Mouse (Mus musculus) spleen, postnatal 10 days (tissue): ENCODE measurements around the gene Dnal4.

Source experiments
- DNase-seq, 2 experiments: peaks; one replicate each; pipeline ENCODE4 v3.0.0; 2021 to 2022; ENCODE audit warnings: low spot score in 2 of 2

The Dnal4 gene

GRCm38 (mm10) chr15:79763601-79764246 is 13.9 kb downstream of the Dnal4 start:
- DNase-seq: no peak

DNA sequence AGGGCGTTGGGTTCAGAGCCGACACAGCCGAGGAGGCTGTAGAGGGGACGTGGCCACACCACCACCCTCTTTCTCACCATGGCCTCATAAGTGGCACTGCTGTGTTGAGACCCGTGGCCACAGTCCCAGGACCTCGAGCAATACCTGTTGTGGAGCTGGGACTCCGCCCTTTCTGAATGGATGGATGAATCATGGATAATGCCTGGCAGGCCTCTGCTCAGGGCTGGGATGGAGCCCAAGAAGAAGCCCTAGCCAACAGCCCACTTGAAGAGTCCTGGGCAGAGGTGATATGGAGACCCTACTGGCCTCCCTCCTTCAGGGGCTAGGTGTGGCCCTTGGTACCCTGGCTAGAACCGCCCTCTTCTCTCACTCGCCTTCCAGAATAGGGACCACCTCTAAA is 14.6 kb downstream of the Dnal4 start:
- no peak for DNase-seq

DNA sequence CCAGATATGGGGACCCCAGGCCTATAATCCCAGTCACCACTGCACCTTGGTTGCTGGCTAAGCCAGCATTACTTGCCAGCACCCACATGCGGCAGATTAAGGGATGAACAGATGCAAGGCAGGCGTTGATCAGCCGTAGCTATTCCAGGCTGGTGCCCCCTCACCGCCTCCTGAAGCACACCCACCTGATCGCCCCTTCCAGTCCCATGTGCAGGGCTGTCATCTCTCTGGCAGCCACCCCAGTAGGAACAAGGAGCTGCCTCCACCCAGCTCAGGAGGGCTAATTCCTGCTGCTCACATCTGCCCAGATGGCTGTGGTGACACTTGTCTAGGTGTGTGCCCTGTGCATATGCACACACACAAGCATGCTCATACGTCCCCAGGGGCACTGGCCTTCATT is 16.7 kb downstream of the Dnal4 start:
- DNase-seq: no peak

DNA sequence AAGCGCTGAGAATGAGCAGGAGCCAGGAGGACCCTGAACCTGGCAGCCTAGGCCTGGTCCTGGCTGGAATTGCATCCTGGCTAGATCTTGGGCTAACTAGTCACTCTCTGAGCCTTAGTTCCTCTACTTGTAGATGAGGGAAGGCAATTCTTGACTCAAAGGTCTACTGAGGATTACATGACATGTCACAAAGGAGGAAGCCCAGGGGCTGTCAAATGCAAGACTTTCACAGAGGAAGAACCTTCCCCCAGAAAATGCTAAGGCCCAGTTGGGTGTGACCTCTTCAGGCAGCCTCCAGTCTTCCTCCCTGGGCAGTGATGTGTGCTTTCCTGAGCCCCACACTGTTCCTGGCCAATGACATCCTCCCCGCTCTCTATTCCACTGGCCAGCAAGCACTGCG is 20.5 kb downstream of the Dnal4 start:
- DNase-seq: no peak

- no peak for DNase-seq
Measured at GRCm38 (mm10) chr15:79755977-79756625, 21.5 kb downstream of the Dnal4 start.

DNA sequence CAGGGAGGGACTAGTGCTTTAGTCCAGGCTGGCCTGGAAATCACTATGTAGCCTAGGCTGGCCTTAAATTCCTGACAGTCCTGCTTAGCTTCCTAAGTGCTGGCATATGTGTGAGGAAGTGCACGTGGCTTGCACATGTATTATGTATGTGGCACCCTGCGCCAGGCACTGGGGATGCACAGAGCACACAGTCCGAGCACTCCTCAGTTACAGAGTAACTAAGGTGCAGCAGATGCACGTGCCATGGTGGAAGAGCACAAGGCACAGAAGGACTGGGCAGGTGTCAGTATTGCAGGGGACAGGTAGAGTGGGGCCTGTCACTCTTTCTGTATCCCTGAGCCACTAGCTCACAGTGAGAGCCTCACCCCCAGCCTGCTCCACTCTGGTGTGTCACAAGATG is 22.5 kb downstream of the Dnal4 start:
- no peak for DNase-seq

- no peak for DNase-seq
Measured at GRCm38 (mm10) chr15:79753873-79754272, 23.8 kb downstream of the Dnal4 start.

GRCm38 (mm10) chr15:79753420-79753752 is 24.3 kb downstream of the Dnal4 start:
- DNase-seq: no peak

DNA sequence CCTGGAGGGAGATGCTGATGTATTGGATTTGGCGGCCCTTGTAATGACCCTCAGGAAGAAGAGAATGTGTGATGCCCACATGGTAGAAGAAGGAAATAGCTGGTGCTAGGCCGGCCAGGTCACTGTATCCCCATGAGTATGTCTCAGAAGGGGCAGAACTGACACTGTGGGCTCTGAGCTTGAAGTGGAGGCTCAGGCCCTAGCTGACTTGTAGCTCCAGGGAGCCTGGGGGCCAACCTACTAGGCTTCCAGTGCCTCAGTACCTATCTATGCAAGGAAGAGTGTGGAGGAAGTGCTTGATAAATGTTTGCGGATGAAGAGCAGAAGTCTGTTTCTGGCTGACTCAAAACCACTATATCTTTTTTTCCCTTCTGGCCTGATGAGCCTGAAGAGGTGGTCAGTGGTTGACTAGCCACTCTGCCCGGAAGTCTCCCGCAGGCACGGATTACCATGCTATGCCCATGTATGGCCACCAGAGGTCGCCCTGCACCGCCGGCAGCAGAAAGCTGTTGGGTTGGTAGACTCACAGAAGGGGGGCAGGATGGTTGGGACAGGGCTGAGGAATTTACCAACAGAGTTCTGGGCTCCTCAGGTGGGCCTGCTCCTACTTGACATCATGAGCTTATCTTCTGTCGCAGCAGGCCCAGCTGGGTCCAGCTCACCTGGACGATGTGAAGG is 24.8 kb downstream of the Dnal4 start:
- peak; percentile 70 to 79 for DNase-seq

DNA sequence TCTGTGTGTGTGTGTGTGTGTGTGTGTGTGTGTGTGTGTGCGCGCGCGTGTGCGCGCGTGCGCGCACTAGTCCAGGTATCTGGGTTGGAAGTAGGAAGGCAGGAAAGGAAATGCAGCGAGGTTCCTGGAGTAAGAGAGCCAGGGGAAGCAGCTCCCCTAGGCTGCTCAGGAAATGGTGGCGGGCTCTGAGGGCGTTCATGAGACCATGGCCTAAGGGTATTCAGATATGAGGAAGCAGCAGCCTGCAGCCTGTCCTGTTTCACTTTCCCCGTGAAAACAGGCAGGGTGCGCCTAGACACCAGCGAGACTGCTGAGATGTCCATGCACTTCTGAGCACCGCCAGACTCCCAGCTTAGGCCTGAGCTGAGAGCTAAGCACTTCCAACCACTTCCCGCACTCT is 25.9 kb downstream of the Dnal4 start:
- no peak for DNase-seq

DNA sequence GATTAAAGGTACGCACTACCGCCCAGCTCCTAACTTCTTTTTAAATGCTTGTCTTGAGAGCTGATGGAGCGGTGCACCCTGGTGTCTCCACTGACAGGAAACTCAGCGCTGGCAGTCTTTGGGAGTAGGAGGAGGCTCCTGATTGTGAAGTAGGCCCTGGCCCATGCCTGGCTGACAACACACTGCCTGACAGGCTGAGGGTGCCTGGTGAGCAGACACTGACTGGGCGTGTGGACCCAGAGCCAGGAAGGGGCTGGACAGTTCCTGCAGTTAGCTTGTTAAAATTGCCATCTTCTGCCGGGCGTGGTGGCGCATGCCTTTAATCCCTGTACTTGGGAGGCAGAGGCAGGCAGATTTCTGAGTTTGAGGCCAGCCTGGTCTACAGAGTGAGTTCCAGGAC is 27.4 kb downstream of the Dnal4 start:
- DNase-seq: no peak

DNA sequence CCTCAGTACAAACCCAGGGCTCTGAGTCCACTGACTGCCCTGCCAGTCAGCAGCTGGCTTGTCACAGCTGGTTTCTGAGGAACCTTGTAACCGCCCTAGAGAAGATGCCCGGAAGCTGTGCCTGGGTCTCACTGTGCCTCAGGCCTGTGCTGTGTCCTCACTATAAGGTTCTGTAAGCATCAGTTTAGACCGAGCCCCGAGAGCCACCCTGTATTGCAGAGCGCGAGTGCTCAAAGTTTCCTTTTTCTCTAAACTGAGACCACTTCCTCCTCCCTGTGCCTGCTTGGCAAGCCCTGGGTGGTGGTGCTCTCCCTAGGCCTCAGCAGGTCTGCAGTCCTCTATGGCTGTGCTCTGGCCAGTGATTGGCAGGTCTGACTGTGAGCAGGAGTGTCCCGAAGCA is 28.5 kb downstream of the Dnal4 start:
- DNase-seq: no peak

DNA sequence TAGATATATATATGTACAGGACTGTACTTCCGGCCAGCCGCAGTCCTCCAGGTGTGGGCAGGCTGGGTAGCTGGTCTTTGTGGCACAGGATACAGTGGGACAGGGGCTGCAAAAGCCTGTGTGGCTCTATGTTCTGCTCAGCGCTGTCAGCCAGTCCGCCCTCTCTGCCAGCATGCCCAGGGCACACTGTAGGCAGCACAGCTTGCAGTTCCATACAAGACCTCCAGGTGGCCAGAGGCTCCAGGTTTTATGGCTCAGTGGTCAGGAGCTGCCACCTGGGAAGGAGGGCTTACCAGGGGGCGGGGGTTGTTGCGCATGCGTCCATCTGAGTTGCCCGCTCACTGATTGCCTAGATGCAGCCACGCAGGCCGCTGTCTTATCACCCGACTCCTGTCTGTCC is 29.7 kb downstream of the Dnal4 start:
- peak; percentile 37 to 69 for DNase-seq

GRCm38 (mm10) chr15:79745883-79746282 is 31.8 kb downstream of the Dnal4 start:
- DNase-seq: no peak

DNA sequence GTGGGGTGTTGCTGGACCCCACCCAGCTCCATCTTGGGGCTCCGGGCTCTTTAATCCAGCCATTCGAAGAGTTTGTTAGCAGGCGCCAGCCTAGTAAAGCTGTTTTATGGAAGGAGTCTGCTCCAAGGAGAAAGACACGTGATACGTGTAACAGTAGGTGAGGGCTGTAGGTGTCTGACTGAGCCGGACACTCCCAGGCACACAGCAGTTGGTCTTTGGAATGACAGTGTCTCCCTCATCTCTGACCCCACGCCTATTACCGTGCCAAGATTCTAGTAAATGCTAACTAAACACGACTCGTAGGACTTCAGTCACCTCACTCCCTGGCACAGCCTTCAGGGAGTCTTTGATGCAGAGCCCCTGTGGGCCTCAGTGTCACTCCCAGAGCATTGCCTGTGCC is 32.3 kb downstream of the Dnal4 start:
- DNase-seq: no peak

DNA sequence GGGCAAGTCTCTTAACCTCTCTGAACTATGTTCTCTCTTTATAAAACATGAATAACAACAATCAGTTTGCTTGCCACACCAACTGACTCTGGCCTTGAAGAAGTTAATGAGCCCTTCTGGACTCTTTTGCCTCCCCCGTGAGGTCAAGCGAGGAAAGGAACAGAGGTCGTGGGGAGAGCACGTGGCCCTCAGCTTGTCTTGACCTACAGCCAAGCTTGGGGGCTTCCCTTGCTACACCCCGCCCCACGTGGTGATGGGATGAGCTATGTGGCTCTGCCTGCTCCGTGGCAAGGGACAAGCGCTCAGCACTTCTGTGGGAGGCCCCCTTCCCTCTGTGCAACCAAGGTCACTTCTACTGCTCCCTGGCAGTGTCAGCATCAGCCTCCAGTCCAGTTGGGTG is 32.9 kb downstream of the Dnal4 start:
- DNase-seq: no peak

- no peak for DNase-seq
Measured at GRCm38 (mm10) chr15:79744001-79744400, 33.6 kb downstream of the Dnal4 start.

DNA sequence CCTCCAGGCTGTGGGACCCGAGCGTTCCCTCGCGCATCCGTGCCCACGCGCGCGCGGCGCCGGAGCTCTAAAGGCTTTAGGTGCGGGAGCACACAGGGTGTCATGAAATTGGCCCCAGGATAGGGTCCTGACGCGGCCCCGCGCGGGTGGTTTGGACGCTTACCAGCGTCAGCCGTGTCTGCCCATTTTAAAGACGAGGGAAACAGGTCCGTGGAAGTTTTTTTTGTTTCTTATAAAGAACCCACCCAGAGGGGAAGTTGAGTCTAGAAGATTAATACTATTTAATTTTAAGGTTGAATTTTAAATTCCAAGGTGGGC is 35.0 kb downstream of the Dnal4 start:
- no peak for DNase-seq

DNA sequence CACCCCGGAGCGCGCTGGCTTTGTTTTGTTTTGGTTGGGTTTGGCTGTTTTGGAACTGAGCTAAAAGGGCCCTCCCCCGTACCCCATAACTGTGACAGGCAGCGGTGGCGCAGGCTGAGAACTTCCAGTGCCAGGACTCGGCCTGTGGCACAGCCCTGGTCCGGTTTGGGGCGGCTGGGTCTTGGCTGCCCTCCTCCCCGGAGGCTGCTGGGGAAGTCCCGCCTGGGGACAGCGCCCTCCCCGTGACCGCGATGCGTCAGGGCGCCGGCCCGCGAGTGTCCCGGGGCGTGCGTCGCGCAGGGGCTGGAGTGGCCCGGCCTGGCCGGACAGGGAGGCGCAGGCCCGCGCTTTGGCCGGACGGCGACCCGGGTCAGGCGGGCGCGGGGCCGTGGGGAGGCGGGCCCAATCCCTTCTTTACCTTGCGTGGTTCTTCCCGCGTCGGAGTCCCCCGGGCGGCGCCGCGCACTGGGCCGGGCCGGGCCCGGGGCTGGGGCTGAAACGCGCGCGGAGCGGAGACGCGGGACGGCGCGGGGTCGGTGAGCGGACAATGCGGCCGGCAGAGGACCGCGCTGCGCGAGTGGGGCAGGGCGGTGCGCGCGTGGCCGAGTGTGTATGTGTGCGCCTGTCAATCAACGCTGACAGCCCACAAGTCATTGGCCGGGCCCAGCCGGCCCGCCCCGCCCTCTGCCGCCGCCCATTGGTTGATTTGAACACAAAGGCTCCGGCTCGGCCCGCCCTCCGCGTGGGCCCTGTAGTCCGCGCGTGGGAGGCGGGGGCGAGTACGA is 35.5 kb downstream of the Dnal4 start, which contains the start of gene Sun2:
Sun2 (minus strand) TSS at position 616 of the 785 bp plus-strand sequence.
- peak; percentile 91 to 96 for DNase-seq

GRCm38 (mm10) chr15:79741173-79741858 is 36.3 kb downstream of the Dnal4 start:
- DNase-seq: peak; percentile 28 to 59

DNA sequence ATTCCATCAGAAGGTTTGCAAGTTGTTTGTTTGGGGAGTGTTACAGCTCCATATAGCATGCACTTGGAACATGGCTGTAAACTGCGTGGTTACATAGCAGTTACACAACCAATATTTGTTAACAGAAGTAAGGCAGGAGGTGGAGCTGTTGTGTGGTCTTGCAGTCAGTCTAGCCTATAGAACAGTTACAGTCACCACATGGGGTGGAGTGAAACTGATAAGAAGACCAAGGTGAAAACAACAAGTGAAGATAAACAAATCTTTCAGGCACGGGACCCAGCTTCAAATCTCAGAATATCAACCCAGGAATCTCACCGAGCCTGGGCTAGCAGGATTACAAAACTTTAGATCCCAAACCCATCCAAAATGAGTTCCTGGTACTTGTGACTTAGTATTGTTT is 36.9 kb downstream of the Dnal4 start:
- no peak for DNase-seq

- DNase-seq: no peak
Measured at GRCm38 (mm10) chr15:79734311-79734710, 43.3 kb downstream of the Dnal4 start.
